Mouse (Mus musculus) heart, embryonic 14.5 days (tissue): ENCODE results near the gene Ces2e. TPM values are rescaled to one million over a fixed set of nuclear protein-coding genes. Genes with fewer than 3 reads are reported as not detected.

Experiments used
- polyA plus RNA-seq: library from polyadenylated mRNA; unstranded; fragments of >200 nt; fragmentation: Nextera tagmentation; extraction: Ambion mirVana; gene quantifications from 2 replicates; pipeline ENCODE4 v1.2.1, GENCODE M21; 2014

Gene Ces2e
- polyA plus RNA-seq, 1 experiment from 2014 or later, result 0.09 TPM

Other genes starting within 250 kb of the Ces2e start
- not detected in 2 replicates for gene Ces2a, start 192.3 kb upstream of the Ces2e start, polyA plus RNA-seq
- gene Ces2b, start 94.7 kb upstream of the Ces2e start, polyA plus RNA-seq, result not detected in 2 replicates
- not detected in 2 replicates for gene Ces2c, start 79.2 kb upstream of the Ces2e start, polyA plus RNA-seq
- gene Ces2f, start 21.1 kb downstream of the Ces2e start, polyA plus RNA-seq, result not detected in 2 replicates
- 2.3 and 3.4 TPM in 2 replicates for gene Ces2g, start 35.5 kb downstream of the Ces2e start, polyA plus RNA-seq
- not detected in 2 replicates for gene Ces2h, start 74.6 kb downstream of the Ces2e start, polyA plus RNA-seq
- gene Ces3a, start 122.3 kb downstream of the Ces2e start, polyA plus RNA-seq, result not detected in 2 replicates
- 0.12 TPM in 2 replicates for gene Ces3b, start 157.5 kb downstream of the Ces2e start, polyA plus RNA-seq
- not detected in 2 replicates for gene Ces4a, start 205.5 kb downstream of the Ces2e start, polyA plus RNA-seq
- gene Cbfb, start 244.4 kb downstream of the Ces2e start, polyA plus RNA-seq, result 52.3 and 52.9 TPM in 2 replicates